Mouse (Mus musculus) 3134 (cell line): ENCODE measurements around the gene Smc1b.

Experiments used
- DNase-seq: peaks from one replicate; pipeline ENCODE4 v3.0.0-alpha.2; 2011; ENCODE audit warnings: low spot score; ENCODE audit not compliant: insufficient read length; ENCODE audit errors: extremely low read depth

The Smc1b gene

DNA sequence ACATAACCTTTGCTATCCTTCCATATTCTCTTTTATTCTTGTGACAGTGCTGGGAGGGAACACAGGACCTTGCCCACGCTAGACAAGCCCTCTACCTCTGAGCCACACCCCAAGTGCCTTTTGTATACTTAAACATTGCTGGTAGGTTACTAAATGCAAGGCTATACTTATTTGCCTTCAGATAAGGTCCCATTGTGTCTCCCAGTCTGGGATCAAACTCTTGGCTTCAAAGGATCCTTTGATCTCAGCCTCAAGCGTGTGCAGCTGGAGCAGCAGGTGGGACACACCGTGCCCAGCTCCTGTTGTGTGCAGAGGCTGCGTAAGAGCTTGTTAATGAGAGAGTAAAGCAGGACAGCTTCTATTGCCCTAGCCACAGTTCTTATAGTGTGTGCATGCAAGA lies 104.0 kb downstream of the Smc1b start:
- DNase-seq, result no peak

DNA sequence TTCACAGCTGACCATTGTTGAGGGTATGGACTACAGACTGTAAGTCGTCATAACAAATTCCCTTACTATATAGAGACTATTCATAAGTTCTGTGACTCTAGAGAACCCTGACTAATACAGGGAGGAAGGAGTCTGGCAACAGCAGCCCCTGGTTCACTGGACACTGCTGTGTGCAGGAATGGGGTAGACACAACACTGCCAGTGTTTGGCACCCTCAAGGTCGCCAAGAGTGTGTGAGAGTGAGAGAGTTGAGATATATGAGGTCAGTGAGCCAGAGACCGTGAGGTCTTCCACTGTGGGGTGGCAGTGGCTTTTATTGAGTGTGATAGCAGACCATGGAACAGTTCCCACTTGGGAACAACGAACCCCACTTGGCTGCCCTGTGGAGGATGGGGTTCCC lies 105.6 kb downstream of the Smc1b start:
- no peak for DNase-seq

GRCm38 (mm10) chr15:85022211-85022610 lies 109.6 kb downstream of the Smc1b start:
- no peak for DNase-seq

GRCm38 (mm10) chr15:85016951-85017664 lies 114.7 kb downstream of the Smc1b start, which contains the start of gene Upk3a:
Gene Upk3a, plus strand, starts transcription at chr15:85017141.
- no peak for DNase-seq

DNA sequence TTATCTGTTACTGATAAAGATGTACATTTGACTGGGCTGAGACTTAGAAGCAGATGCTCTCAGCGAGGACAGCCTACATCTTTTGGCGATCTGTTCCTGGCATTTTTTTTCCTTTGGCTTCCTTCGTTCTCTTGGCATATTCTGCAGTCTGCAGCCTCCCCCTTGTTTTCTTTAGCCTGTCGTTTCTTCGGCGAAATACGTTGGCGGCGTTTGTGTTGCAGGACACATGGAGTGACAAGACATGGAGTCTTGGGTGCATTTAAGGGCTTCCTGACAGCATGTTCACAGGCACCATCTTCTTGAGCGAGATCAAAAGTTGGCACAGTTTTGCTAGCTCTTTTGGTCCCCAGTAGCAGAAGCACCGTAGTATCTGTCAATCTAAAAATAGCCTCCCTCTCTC lies 116.0 kb downstream of the Smc1b start:
- DNase-seq, result no peak
